Mouse (Mus musculus) kidney, postnatal 0 days (tissue): Measurements from ENCODE around the gene Dop1a. TPM values are rescaled to one million over a fixed set of nuclear protein-coding genes. Genes with fewer than 3 reads are reported as not detected.

Source experiments
- ATAC-seq: fragments of 200-750 bp; cut with Nextera tagmentation; replicated peaks from 2 replicates; pipeline ENCODE4 v1.8.0; 2017; ENCODE audit warnings: low read depth, moderate number of reproducible peaks, moderate TSS enrichment, moderate library complexity; ENCODE audit not compliant: low FRiP score
- DNase-seq: peaks from one replicate; pipeline ENCODE4 v3.0.0-alpha.2; 2016; ENCODE audit warnings: low spot score
- H3K27ac ChIP-seq: fragments of 300-500 bp; sonication (generic); 2 replicates; pipeline ENCODE4 v1.5.1; 2014; ENCODE audit warnings: mild to moderate bottlenecking
- H3K27me3 ChIP-seq: fragments of 300-500 bp; sonication (generic); 2 replicates; pipeline ENCODE4 v1.6.1; 2014; ENCODE audit warnings: low read length, mixed read lengths; ENCODE audit not compliant: insufficient read depth
- H3K36me3 ChIP-seq: fragments of 300-500 bp; sonication (generic); 2 replicates; pipeline ENCODE4 v1.6.1; 2014; ENCODE audit warnings: low read length, mixed read lengths; ENCODE audit not compliant: insufficient read depth
- H3K4me1 ChIP-seq: fragments of 300-500 bp; sonication (generic); replicated peaks from 2 replicates; pipeline ENCODE4 v1.6.1; 2014; ENCODE audit warnings: antibody characterized with exemption, low read length, mixed read lengths; ENCODE audit not compliant: insufficient read depth
- H3K4me2 ChIP-seq: fragments of 300-500 bp; sonication (generic); 2 replicates; pipeline ENCODE4 v1.6.1; 2014; ENCODE audit warnings: mild to moderate bottlenecking, low read length, moderate library complexity, mixed read lengths
- H3K4me3 ChIP-seq: fragments of 300-500 bp; sonication (generic); replicated peaks from 2 replicates; pipeline ENCODE4 v1.5.1; 2014; ENCODE audit warnings: low read depth, low read length
- H3K9ac ChIP-seq: fragments of 300-500 bp; sonication (generic); 2 replicates; pipeline ENCODE4 v1.6.1; 2014; ENCODE audit warnings: low read depth, low read length
- H3K9me3 ChIP-seq: fragments of 300-500 bp; sonication (generic); replicated peaks from 2 replicates; pipeline ENCODE4 v1.6.1; 2016; ENCODE audit warnings: low read length, inconsistent platforms, mixed read lengths
- CTCF ChIP-seq: IDR thresholded peaks from 2 replicates; pipeline ENCODE4 v1.5.1; 2016; ENCODE audit warnings: antibody characterized with exemption, low read depth, mild to moderate bottlenecking, moderate library complexity
- WGBS: fragments of 180-500 bp; shearing (Covaris S2); extraction: QIAGEN DNeasy Blood & Tissue Kit; methylation state at CpG from one replicate; pipeline ENCODE4 v1.1.7; 2014; 5-methylcytosine and 5-hydroxymethylcytosine counted together
- polyA plus RNA-seq: library from polyadenylated mRNA; unstranded; fragments of >200 nt; fragmentation: Nextera tagmentation; extraction: Ambion mirVana; gene quantifications from 2 replicates; pipeline ENCODE4 v1.2.1, GENCODE M21; 2015

The Dop1a gene
- polyA plus RNA-seq, 1 experiment from 2014 or later = 7.5 TPM

DNA sequence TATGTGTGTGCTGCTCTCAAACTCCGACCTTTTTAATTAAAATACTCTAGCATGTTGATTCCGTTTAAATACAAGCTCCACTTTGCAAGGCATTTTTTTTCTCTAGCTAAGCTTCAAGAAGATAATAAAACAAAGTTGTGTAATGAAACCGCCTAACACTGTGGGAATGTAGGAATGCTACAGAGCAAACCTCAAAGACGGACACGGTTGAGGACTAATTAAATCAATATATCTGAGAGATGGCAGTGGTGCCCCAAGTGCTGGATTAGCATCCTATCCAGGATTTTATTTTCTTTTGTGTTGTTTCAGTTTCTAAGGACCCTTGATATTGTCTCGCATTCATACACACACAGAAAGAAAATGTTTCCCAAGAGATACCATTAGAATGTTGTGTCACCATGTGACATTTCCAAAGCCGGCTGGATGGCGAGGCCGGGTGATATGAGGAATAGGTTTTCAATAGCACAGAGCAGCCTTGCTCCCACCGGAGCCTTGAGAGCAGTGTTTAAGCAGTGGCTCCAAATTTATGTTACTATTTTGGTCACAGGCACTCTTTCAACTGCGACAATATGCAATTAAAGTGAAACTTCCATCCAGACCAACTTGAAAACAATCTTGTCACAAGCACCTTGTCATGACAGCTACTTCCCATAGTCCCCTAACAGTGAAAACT lies 28.5 kb upstream of the Dop1a start:
- Histone ChIP-seq H3K36me3 (no peaks in the 10 kb centered on the region), H3K4me2 (no peak overlapping the region), H3K27ac (no peak overlapping the region), H3K4me1 (no peaks in the 10 kb centered on the region), H3K9ac (no peak overlapping the region), H3K9me3 (no peaks in the 10 kb centered on the region), H3K4me3 (no peak overlapping the region), H3K27me3 (no peaks in the 10 kb centered on the region)
- no peak for TF ChIP-seq CTCF
- DNase-seq = peak; percentile 17
- no peak for ATAC-seq
- WGBS = 56% methylated on average over 11 of the region's 11 CpGs

DNA sequence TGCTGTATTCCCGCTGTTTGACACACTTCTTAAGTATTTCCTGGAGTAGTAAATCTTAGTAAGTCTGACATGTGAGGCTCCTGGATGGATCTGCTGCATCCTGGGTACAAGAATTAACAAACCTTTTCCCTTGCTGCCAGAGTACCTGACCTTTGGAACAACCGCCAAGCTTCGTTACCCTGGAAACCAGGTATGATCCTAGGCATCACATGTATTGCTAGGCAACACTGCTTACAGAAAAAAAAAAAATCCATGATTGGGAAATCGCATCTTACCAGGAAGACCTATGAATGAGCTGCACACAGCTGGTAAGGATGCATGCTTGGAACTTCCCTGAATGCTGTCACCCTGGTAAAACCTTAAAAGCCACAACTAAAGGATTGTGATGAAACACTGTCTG lies 24.7 kb upstream of the Dop1a start:
- Histone ChIP-seq H3K4me3 (no peak overlapping the region), H3K9me3 (no peaks in the 10 kb centered on the region), H3K4me1 (no peaks in the 10 kb centered on the region), H3K9ac (no peak overlapping the region), H3K36me3 (no peaks in the 10 kb centered on the region), H3K27ac (no peak overlapping the region), H3K27me3 (no peaks in the 10 kb centered on the region), H3K4me2 (no peak overlapping the region)
- DNase-seq (no peak), ATAC-seq (no peak)
- 71% methylated on average over 4 of the region's 4 CpGs for WGBS
- no peak for TF ChIP-seq CTCF

DNA sequence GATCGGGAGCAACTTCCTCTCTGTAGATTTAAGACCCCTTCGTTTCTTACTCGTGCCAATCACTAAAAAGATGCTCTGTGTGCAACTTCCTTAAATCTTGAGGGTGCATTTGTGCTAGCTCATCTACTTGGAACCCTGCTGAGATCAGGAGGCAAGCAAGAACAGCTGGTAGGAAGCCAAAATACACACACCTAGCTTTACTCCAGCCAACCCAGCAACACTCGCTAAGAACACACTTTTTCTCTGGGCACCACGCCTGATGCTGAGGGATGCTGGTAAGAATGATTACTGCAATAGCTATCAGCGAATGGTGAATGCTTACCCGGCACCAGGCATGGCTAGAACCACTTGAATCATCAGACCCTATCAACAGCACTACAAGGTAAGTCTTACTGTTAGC lies 20.1 kb upstream of the Dop1a start:
- no peak overlapping the region for H3K4me2 ChIP-seq
- H3K36me3 ChIP-seq = no peaks in the 10 kb centered on the region
- no peak overlapping the region for H3K4me3 ChIP-seq
- no peak overlapping the region for H3K9ac ChIP-seq
- ATAC-seq = no peak
- no peak overlapping the region for H3K27ac ChIP-seq
- 87% methylated on average over 7 of the region's 7 CpGs for WGBS
- no peaks in the 10 kb centered on the region for H3K9me3 ChIP-seq
- no peaks in the 10 kb centered on the region for H3K4me1 ChIP-seq
- H3K27me3 ChIP-seq = no peaks in the 10 kb centered on the region
- no peak for TF ChIP-seq CTCF
- no peak for DNase-seq

DNA sequence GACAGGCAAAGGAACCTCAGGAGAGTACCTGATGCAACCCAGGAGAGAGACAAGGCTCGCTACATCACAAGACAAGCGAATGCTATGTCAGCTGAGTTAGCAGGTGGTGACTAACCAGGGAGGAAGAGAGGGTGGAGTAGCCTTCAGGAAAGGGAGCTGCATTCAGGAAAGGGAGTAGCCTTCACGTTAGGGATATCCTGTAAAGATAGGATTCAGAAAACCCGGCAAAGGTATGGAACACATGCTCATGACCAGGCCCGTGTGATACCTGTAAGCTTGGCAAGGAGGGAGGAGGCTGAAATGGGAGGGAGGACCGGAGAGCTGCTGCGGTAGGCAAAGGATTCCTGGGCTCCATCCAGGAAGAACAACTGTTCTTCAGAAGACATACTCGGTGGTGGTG lies 19.5 kb upstream of the Dop1a start:
- Histone ChIP-seq H3K9me3 (no peaks in the 10 kb centered on the region), H3K36me3 (no peaks in the 10 kb centered on the region), H3K4me2 (no peak overlapping the region), H3K27ac (no peak overlapping the region), H3K9ac (no peak overlapping the region), H3K4me1 (no peaks in the 10 kb centered on the region), H3K27me3 (no peaks in the 10 kb centered on the region), H3K4me3 (no peak overlapping the region)
- DNase-seq (no peak), ATAC-seq (no peak)
- 75% methylated on average over 8 of the region's 8 CpGs for WGBS
- TF ChIP-seq CTCF = no peak

DNA sequence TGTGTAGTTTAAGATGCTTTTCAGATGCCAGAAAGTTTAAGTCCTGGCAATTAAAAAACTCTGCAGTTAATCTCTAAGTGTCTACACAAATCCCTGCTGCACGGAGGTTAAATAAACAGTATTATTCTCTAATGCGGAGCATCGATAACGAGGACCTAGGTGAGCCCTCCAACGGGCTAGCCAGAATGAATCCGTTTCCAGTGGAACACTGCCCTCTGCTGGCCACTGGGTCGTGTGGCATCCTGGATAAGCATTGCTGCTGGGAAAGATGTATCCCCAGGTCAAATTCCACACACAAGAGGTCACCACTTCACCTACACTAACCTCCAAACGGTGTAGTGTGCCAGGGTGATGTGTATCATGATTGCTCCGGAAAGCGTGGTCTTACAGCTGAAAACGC lies 17.4 kb upstream of the Dop1a start:
- peak; percentile 97 for TF ChIP-seq CTCF
- no peaks in the 10 kb centered on the region for H3K4me1 ChIP-seq
- DNase-seq (peak; percentile 77), ATAC-seq (peak; percentile 44)
- H3K27ac ChIP-seq = no peak overlapping the region
- H3K9me3 ChIP-seq = no peaks in the 10 kb centered on the region
- H3K4me3 ChIP-seq = no peak overlapping the region
- H3K9ac ChIP-seq = no peak overlapping the region
- no peak overlapping the region for H3K4me2 ChIP-seq
- no peaks in the 10 kb centered on the region for H3K27me3 ChIP-seq
- WGBS = 1% methylated on average over 11 of the region's 11 CpGs
- no peaks in the 10 kb centered on the region for H3K36me3 ChIP-seq

DNA sequence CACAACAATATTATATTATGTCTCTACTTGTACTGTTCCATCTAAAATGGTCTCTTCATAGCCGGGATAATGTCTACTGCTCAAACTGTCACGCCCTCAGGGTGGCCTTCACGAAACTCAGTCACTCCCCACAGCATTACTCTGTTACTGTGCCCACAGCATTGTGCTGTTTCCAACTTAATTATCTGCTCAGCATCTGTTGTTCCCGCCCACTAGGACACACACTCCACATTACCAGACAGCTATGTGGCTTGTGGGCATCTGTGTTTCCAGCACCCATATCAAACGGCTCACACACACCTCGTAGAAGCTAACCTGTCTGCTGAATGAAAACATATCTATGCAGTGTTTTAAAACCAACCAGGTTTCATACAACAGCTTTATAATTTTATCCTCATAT lies 15.9 kb upstream of the Dop1a start:
- Histone ChIP-seq H3K27ac (no peak overlapping the region), H3K9me3 (no peaks in the 10 kb centered on the region), H3K27me3 (no peaks in the 10 kb centered on the region), H3K4me2 (no peak overlapping the region), H3K4me3 (no peak overlapping the region), H3K36me3 (no peaks in the 10 kb centered on the region), H3K4me1 (no peaks in the 10 kb centered on the region), H3K9ac (no peak overlapping the region)
- no peak for TF ChIP-seq CTCF
- DNase-seq = no peak
- ATAC-seq = no peak
- 53% methylated on average over 6 of the region's 6 CpGs for WGBS

DNA sequence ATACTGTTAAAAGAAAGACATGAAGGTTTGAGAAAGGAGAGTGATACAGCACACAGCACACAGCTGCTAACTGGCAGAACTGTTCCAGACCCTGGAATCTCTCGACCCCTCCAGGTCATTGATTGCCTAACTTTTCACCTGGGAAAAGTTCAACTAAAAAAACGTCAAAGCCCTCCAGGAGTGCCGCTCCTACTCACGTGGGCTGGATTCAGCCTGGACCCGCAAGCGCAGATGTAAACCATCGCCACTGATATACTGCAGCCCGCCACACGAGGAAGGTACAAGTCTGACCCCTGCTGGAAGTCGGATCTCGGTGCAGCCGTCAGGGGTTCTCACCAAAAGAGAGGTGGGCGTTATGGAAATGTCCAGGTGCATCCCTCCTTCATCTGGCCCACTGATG lies 15.3 kb upstream of the Dop1a start:
- DNase-seq (peak; percentile 81), ATAC-seq (peak; percentile 66)
- Histone ChIP-seq H3K4me2 (peak overlapping the region; percentile 41), H3K27ac (no peak overlapping the region), H3K9ac (no peak overlapping the region), H3K27me3 (no peaks in the 10 kb centered on the region), H3K9me3 (no peaks in the 10 kb centered on the region), H3K4me1 (no peaks in the 10 kb centered on the region), H3K36me3 (no peaks in the 10 kb centered on the region), H3K4me3 (no peak overlapping the region)
- peak; percentile 87 for TF ChIP-seq CTCF
- WGBS = under 1% methylated on average over 13 of the region's 13 CpGs
